Mouse (Mus musculus) embryo, embryonic 11.5 days (tissue): ENCODE measurements at regions not wholly inside any gene's neighbourhood (a gene's known extent, or its start where the extent isn't known, plus 50 kb on each side); places are given as distances from the start of the nearest gene placed in this dataset.

Experiments used
- DNase-seq: peaks from one replicate; pipeline ENCODE4 v3.0.0-alpha.2; 2012; ENCODE audit warnings: low read depth, low spot score

GRCm38 (mm10) chr7:64060051-64060450 is 93.6 kb upstream of the Trpm1 start:
- DNase-seq: no peak

GRCm38 (mm10) chr7:64058282-64058872 is 95.3 kb upstream of the Trpm1 start:
- no peak for DNase-seq

- DNase-seq: no peak
Observed at GRCm38 (mm10) chr7:64057873-64058272, 95.8 kb upstream of the Trpm1 start.

- no peak for DNase-seq
Observed at GRCm38 (mm10) chr7:64056498-64056897, 97.1 kb upstream of the Trpm1 start.

- DNase-seq: no peak
Observed at GRCm38 (mm10) chr7:64054996-64055395, 98.6 kb upstream of the Trpm1 start.

- DNase-seq: no peak
Observed at GRCm38 (mm10) chr7:64053766-64054165, 99.9 kb upstream of the Trpm1 start.

GRCm38 (mm10) chr7:64052400-64052799 is 101.2 kb upstream of the Trpm1 start:
- no peak for DNase-seq

- no peak for DNase-seq
Observed at GRCm38 (mm10) chr7:64050826-64051401, 102.7 kb upstream of the Trpm1 start.

- no peak for DNase-seq
Observed at GRCm38 (mm10) chr7:64050246-64050645, 103.4 kb upstream of the Trpm1 start.

GRCm38 (mm10) chr7:64049183-64049965 is 104.3 kb upstream of the Trpm1 start:
- DNase-seq: no peak

GRCm38 (mm10) chr7:64048452-64049182 is 105.0 kb upstream of the Trpm1 start:
- DNase-seq: peak; percentile 73

- no peak for DNase-seq
Observed at GRCm38 (mm10) chr7:64047831-64048230, 105.8 kb upstream of the Trpm1 start.

- no peak for DNase-seq
Observed at GRCm38 (mm10) chr7:64045292-64045691, 106.6 kb upstream of the Klf13 start.

- no peak for DNase-seq
Observed at GRCm38 (mm10) chr7:64042978-64043377, 104.3 kb upstream of the Klf13 start.

- no peak for DNase-seq
Observed at GRCm38 (mm10) chr7:64041303-64041702, 102.6 kb upstream of the Klf13 start.

- DNase-seq: no peak
Observed at GRCm38 (mm10) chr7:64040026-64040737, 101.5 kb upstream of the Klf13 start.

- no peak for DNase-seq
Observed at GRCm38 (mm10) chr7:64037701-64038231, 99.1 kb upstream of the Klf13 start.

- DNase-seq: no peak
Observed at GRCm38 (mm10) chr7:64036154-64036553, 97.4 kb upstream of the Klf13 start.

GRCm38 (mm10) chr7:64035025-64035606 is 96.4 kb upstream of the Klf13 start:
- no peak for DNase-seq

- DNase-seq: no peak
Observed at GRCm38 (mm10) chr7:64034493-64034892, 95.8 kb upstream of the Klf13 start.

- no peak for DNase-seq
Observed at GRCm38 (mm10) chr7:64033388-64033787, 94.7 kb upstream of the Klf13 start.
